Mouse (Mus musculus) liver, postnatal 0 days (tissue): Measurements from ENCODE around the gene Igsf6.

Source experiments
- CTCF ChIP-seq: sonication (generic); IDR thresholded peaks from 2 replicates; pipeline ENCODE4 v1.5.1; 2016; ENCODE audit warnings: antibody characterized with exemption, low read depth
- EP300 ChIP-seq: IDR thresholded peaks from 2 replicates; pipeline ENCODE4 v1.6.1; 2016; ENCODE audit warnings: antibody characterized with exemption, low read depth, mild to moderate bottlenecking

DNA sequence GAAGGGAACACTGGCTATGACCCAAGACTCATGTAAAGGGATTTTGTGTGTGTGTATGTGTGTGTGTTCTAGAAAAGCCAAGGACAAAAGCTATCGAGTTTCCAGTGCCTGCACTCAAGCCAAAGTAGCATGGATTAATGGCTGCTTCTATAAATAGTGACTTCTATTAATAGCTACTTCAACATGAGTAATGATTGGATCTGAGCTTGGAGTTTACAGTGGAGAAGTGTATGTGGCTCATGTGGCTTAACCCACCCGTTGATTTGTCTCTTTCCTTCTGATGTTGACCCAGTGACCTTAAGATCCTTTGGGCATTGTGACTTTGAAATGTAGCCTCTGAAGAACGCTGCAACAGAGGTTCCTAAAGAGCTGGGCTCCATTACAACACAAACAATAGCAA, 36.9 kb upstream of the Igsf6 start:
- TF ChIP-seq EP300 (no peak), CTCF (no peak)
